Mouse (Mus musculus) CD4-positive, CD25-positive, alpha-beta regulatory T cell (primary cell): ENCODE results near the gene Gm10643. TPM values are rescaled to one million over a fixed set of nuclear protein-coding genes. Genes with fewer than 3 reads are reported as not detected.

ENCODE experiments used
- polyA plus RNA-seq: library from polyadenylated mRNA; unstranded; fragments of 100-300 nt; shearing (Covaris generic); gene quantifications from one replicate; pipeline ENCODE4 v1.2.1, GENCODE M21; 2017

The Gm10643 gene
- 2.0 TPM for polyA plus RNA-seq

DNA sequence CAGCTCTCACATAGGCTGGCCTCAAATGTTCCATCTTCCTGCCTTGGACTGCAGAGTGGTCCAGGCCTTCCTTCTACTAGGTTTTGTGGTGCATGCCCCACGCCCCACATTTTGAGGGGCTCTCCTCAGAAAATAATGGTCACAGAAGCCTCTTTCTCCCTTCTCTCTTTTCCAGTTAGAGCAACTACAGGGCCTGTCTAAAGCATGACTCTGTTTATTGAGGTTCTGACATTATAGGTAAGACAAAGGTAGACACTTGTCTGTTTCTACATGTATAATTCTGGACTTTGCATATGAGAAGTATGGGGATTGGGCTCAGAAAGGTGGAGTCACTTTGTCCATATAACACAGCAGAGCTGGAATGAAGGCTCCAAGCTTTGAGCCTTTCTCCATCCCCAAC is at the start of gene Gm10643:
Gene Gm10643, minus strand, starts transcription at position 101 of the 400 bp plus-strand sequence.

DNA sequence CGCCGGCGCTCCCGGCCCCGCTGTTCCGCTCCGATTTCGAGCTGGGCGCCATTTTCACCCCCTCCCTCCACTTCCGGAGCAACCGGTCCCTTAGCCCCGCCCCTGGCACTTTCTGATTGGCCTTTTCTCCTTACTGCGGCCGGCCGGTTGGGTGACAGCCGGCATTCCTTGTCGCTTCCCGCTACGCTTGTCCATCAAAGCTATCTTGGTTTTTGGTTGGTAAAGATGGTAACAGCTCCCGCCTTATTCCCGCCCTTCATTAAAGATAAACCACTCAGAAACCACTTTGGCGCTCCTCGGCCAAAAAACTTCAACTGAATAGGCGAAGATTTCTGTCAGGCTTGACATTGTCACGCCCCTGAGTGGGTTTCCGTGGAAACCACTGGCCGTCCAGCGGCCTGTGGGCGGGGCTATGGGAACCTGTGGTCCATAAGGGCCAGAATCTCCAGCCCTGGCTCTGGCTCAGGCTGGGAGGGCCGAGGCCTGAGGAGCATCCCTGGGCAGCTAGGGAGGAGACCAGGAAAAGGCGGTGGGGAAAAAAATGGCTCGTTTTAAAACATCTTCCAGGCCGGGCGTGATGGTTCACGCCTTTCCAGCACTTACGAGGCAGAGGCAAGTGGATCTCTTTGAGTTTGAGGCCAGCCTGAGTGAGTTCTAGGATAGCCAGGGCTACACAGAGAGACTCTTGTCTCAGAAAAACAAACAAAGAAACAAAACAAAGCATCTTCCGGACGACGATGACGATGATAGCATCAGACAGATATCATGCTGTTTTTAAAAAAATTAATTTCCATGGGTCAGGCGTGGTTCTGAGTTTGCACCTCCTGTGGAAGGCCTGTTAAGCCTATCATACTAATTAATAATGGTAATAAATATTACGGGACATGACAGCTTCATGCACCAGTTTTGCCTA is 40.0 kb upstream of the Gm10643 start, which contains the start of gene Dcaf15:
Gene Dcaf15, minus strand, starts transcription at position 72 of the 913 bp plus-strand sequence.

DNA sequence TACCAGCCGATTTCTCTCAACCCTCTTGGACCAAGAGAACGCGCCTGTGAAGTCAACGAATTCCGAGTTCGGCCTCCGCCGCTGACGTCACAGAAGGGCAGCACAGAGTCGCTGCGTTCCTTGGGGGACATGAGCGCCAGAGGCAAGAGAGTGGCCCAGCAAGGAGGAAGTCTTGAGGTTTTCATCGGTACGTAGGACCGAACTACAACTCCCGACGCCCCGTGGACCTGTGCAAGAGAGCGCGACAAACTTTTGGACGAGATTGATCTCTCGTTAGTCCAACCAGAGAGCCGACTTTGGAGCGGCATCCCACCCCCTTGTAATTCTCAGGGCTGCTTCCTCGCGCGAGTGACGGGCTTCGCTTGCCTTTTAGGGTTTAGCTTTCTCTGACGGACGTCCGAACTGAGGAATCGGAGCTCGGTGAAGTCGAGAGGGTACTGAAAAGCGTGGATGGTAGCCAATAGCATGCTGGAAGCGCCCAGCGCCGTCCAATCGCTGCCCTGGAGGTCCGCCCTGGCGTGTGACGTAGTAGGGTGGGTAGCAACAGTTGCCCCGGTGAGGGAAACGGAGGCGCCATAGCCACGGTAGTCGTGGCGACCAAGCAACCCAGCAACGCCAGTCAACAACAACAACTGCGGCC is 1.5 kb upstream of the Gm10643 start, which contains the start of gene Rfx1:
Gene Rfx1, plus strand, starts transcription at position 544 of the 640 bp plus-strand sequence.

DNA sequence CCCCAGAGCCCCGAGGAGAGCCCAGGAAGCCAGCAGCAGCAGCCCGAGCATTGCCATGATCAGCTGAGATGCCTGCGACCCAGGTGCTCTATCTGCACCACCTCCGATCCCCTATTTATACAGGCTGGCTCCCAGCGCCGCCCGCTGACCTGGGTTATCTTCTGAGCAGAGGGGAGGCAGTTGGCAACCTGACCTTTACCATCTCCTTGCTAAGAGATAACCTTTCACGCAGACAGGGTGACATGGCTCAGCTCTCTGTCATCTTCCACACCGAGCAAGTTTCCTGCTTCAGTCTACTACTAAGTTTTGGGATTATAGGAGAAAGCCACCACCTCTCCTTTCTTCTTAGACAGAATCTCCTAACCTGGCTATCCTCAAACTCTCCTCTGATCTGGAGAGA is 20.0 kb downstream of the Gm10643 start, which contains the start of gene Rln3:
Gene Rln3, minus strand, starts transcription at position 101 of the 400 bp plus-strand sequence.

DNA sequence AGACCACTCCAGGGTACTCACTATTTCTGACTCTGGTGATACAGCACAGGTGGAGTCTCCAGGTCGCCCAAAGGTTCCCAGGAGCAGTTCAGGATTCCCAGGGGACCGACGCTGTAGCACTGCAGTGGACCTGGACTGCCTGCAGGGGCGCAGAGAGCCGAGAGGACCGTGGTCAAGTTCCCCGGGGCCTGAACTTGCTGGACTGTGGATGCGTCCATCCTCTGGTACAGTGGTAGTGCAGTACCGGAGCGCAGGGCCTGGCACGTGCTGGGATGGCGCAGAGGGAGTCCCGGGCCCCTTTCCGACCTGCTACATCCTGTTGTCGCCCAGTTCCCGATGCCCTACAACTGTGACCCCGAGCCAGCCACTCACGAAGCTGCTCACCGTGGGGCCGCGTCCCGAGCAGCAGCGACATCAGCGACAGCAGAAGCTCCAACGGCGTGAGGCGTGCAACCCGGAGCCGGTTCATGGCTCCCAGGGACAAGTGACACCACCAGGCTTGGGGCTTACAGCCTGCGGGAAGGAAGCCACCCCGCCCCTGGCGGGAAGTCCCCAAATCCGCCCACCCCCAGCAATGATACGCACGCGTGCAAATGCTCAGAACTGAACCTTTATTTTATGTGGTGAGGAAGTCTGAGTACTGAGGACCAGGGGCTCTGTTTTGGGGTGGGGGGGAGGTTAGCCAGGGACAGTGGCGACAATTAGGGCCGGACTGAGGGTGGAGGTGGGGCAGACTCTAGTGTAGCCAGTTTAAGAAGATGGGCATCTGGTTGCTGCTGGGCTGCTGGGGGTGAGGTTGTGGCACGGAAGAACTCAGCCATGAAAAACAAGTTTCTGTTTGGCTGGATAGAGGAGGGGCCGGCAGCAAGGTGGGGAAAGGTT is 22.6 kb downstream of the Gm10643 start, which contains the start of gene Il27ra:
Gene Il27ra, minus strand, starts transcription at position 524 of the 882 bp plus-strand sequence.

DNA sequence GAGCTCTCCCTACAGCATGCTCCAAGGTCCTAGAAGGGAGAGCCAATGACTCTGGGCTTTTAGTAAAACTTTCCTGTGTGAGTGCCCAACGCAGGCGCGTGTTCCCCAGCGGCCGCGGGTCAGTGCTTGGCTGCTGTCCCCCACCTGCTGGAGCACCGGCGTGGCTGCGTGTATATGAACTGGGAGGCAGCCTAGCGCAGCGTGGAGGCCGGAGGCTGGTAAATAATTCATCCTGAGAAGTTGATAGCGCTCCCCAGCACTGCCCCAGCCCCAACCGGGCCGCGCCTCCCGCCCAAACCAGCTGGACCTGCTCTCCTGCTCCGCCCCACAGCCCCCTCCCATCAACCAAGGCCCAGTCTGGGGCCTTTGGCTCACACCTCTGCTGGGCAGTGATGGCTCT is 43.8 kb downstream of the Gm10643 start, which contains the start of gene Palm3:
Gene Palm3, plus strand, starts transcription at position 376 of the 400 bp plus-strand sequence.

Other genes starting within 250 kb of the Gm10643 start
- 8.6 TPM for gene Adgrl1, start 165.0 kb downstream of the Gm10643 start, polyA plus RNA-seq
- gene Gm10644, start 109.9 kb downstream of the Gm10643 start, polyA plus RNA-seq = 0.49 TPM
- 16.3 TPM for gene Asf1b, start 109.6 kb downstream of the Gm10643 start, polyA plus RNA-seq
- gene Prkaca, start 92.1 kb downstream of the Gm10643 start, polyA plus RNA-seq = 68.8 TPM
- 16.4 TPM for gene Samd1, start 67.5 kb downstream of the Gm10643 start, polyA plus RNA-seq
- 0.54 TPM for gene 1700067K01Rik, start 63.6 kb downstream of the Gm10643 start, polyA plus RNA-seq
- gene 2210011C24Rik, start 53.0 kb downstream of the Gm10643 start, polyA plus RNA-seq = 1.3 TPM
- 14.5 TPM for gene Palm3, start 43.7 kb downstream of the Gm10643 start, polyA plus RNA-seq
- gene Il27ra, start 22.5 kb downstream of the Gm10643 start, polyA plus RNA-seq = 361 TPM
- gene Rln3, start 20.1 kb downstream of the Gm10643 start, polyA plus RNA-seq = 133 TPM
- 42.0 TPM for gene Rfx1, start 1.7 kb upstream of the Gm10643 start, polyA plus RNA-seq
- 33.5 TPM for gene Dcaf15, start 39.6 kb upstream of the Gm10643 start, polyA plus RNA-seq
- gene Podnl1, start 60.9 kb upstream of the Gm10643 start, polyA plus RNA-seq = 11.6 TPM
- 46.5 TPM for gene Cc2d1a, start 82.8 kb upstream of the Gm10643 start, polyA plus RNA-seq
- 2.3 TPM for gene 4930432K21Rik, start 82.9 kb upstream of the Gm10643 start, polyA plus RNA-seq
- gene Nanos3, start 120.1 kb upstream of the Gm10643 start, polyA plus RNA-seq = 0.75 TPM
- 14.7 TPM for gene Zswim4, start 171.9 kb upstream of the Gm10643 start, polyA plus RNA-seq
- gene D8Ertd738e, start 184.6 kb upstream of the Gm10643 start, polyA plus RNA-seq = 243 TPM
- 128 TPM for gene Mri1, start 192.2 kb upstream of the Gm10643 start, polyA plus RNA-seq
- 40.3 TPM for gene Ccdc130, start 205.2 kb upstream of the Gm10643 start, polyA plus RNA-seq